Mouse (Mus musculus) spleen, adult 2 months (tissue): ENCODE results near the gene Ism1.

Experiments used
- CTCF ChIP-seq: fragments of 200-500 bp; IDR thresholded peaks from 2 replicates; pipeline ENCODE4 v1.5.1; 2011; ENCODE audit warnings: mild to moderate bottlenecking, inconsistent platforms; ENCODE audit not compliant: insufficient read depth, insufficient read length, insufficient replicate concordance; ENCODE audit errors: extremely low read depth
- POLR2A ChIP-seq: fragments of 200-500 bp; IDR thresholded peaks from 2 replicates; pipeline ENCODE4 v1.6.1; 2011; ENCODE audit warnings: low read depth, low read length, inconsistent platforms

GRCm38 (mm10) chr2:139725328-139725727, 47.4 kb downstream of the Ism1 start:
- TF ChIP-seq CTCF: no peak
- no peak for TF ChIP-seq POLR2A
